Mouse (Mus musculus) stomach, postnatal 0 days (tissue): ENCODE results near the gene Sh2d2a. TPM values are rescaled to one million over a fixed set of nuclear protein-coding genes. Genes with fewer than 3 reads are reported as not detected.

Experiments used
- ATAC-seq: fragments of 200-750 bp; cut with Nextera tagmentation; 2 replicates; pipeline ENCODE4 v1.8.0; 2017; ENCODE audit not compliant: low FRiP score, low TSS enrichment
- DNase-seq: peaks from one replicate; pipeline ENCODE4 v3.0.0-alpha.2; 2016; ENCODE audit warnings: low spot score
- H3K27ac ChIP-seq: fragments of 300-500 bp; sonication (generic); replicated peaks from 2 replicates; pipeline ENCODE4 v1.5.1; 2014; ENCODE audit warnings: mild to moderate bottlenecking, control low read depth
- H3K27me3 ChIP-seq: fragments of 300-500 bp; sonication (generic); 2 replicates; pipeline ENCODE4 v1.6.1; 2014; ENCODE audit warnings: low read length; ENCODE audit not compliant: control insufficient read depth, insufficient read depth
- H3K36me3 ChIP-seq: fragments of 300-500 bp; sonication (generic); 2 replicates; pipeline ENCODE4 v1.6.1; 2014; ENCODE audit warnings: low read length, mixed read lengths; ENCODE audit not compliant: control insufficient read depth, insufficient read depth
- H3K4me1 ChIP-seq: fragments of 300-500 bp; sonication (generic); replicated peaks from 2 replicates; pipeline ENCODE4 v1.6.1; 2014; ENCODE audit warnings: antibody characterized with exemption; ENCODE audit not compliant: control insufficient read depth, insufficient read depth
- H3K4me2 ChIP-seq: fragments of 300-500 bp; sonication (generic); replicated peaks from 2 replicates; pipeline ENCODE4 v1.6.1; 2014; ENCODE audit warnings: low read depth, mild to moderate bottlenecking, control low read depth, moderate library complexity
- H3K4me3 ChIP-seq: fragments of 300-500 bp; sonication (generic); 2 replicates; pipeline ENCODE4 v1.5.1; 2014; ENCODE audit warnings: low read depth, low read length, control low read depth
- H3K9ac ChIP-seq: fragments of 300-500 bp; sonication (generic); 2 replicates; pipeline ENCODE4 v1.6.1; 2014; ENCODE audit warnings: mild to moderate bottlenecking, low read length, control low read depth, mixed read lengths
- H3K9me3 ChIP-seq: fragments of 300-500 bp; sonication (generic); 2 replicates; pipeline ENCODE4 v1.6.1; 2016; ENCODE audit warnings: low read length; ENCODE audit not compliant: control insufficient read depth
- CTCF ChIP-seq: IDR thresholded peaks from 2 replicates; pipeline ENCODE4 v1.5.1; 2016; ENCODE audit warnings: antibody characterized with exemption, low read depth, mild to moderate bottlenecking, moderate library complexity
- EP300 ChIP-seq: optimal IDR thresholded peaks from 2 replicates; pipeline ENCODE3; 2016; ENCODE audit warnings: antibody characterized with exemption
- WGBS: fragments of 180-500 bp; shearing (Covaris S2); extraction: QIAGEN DNeasy Blood & Tissue Kit; methylation state at CpG from one replicate; pipeline ENCODE4 v1.1.7; 2014; 5-methylcytosine and 5-hydroxymethylcytosine counted together
- polyA plus RNA-seq: library from polyadenylated mRNA; unstranded; fragments of >200 nt; fragmentation: Nextera tagmentation; extraction: Ambion mirVana; gene quantifications from 2 replicates; pipeline ENCODE4 v1.2.1, GENCODE M21; 2015

Sh2d2a gene
- polyA plus RNA-seq, 1 experiment from 2014 or later: 0.08 TPM

- no peak for TF ChIP-seq EP300
- no peak for TF ChIP-seq CTCF
- Histone ChIP-seq H3K4me1 (no peaks in the 10 kb centered on the region), H3K36me3 (no peaks in the 10 kb centered on the region), H3K9me3 (no peaks in the 10 kb centered on the region), H3K4me3 (no peak overlapping the region), H3K27ac (no peak overlapping the region), H3K9ac (no peak overlapping the region), H3K4me2 (no peak overlapping the region), H3K27me3 (no peaks in the 10 kb centered on the region)
- ATAC-seq: no peak
- DNase-seq: no peak
- 49% methylated on average over 10 of the region's 10 CpGs for WGBS
Observed at GRCm38 (mm10) chr3:87829025-87829424, 17.5 kb upstream of the Sh2d2a start.

- ATAC-seq (no peak), DNase-seq (no peak)
- Histone ChIP-seq H3K27ac (no peak overlapping the region), H3K9ac (no peak overlapping the region), H3K27me3 (no peaks in the 10 kb centered on the region), H3K4me3 (no peak overlapping the region), H3K4me1 (no peaks in the 10 kb centered on the region), H3K4me2 (no peak overlapping the region), H3K9me3 (no peaks in the 10 kb centered on the region), H3K36me3 (no peaks in the 10 kb centered on the region)
- WGBS: 81% methylated on average over 7 of the region's 7 CpGs
- TF ChIP-seq EP300 (no peak), CTCF (no peak)
Observed at GRCm38 (mm10) chr3:87832109-87832859, 14.3 kb upstream of the Sh2d2a start.

GRCm38 (mm10) chr3:87833482-87833881, 13.1 kb upstream of the Sh2d2a start:
- Histone ChIP-seq H3K27ac (no peak overlapping the region), H3K9me3 (no peaks in the 10 kb centered on the region), H3K4me2 (no peak overlapping the region), H3K36me3 (no peaks in the 10 kb centered on the region), H3K4me3 (no peak overlapping the region), H3K4me1 (no peaks in the 10 kb centered on the region), H3K27me3 (no peaks in the 10 kb centered on the region), H3K9ac (no peak overlapping the region)
- ATAC-seq (no peak), DNase-seq (no peak)
- TF ChIP-seq CTCF: peak; percentile 53
- no peak for TF ChIP-seq EP300
- 61% methylated on average over 5 of the region's 5 CpGs for WGBS

GRCm38 (mm10) chr3:87838622-87839021, 7.9 kb upstream of the Sh2d2a start:
- ATAC-seq (peak; percentile 29; the same call in 1 of the 2 replicates), DNase-seq (peak; percentile 76)
- H3K27me3 ChIP-seq: no peaks in the 10 kb centered on the region

GRCm38 (mm10) chr3:87840858-87841257, 5.7 kb upstream of the Sh2d2a start:
- TF ChIP-seq EP300 (no peak), CTCF (no peak)
- H3K4me3 ChIP-seq: no peak overlapping the region
- H3K36me3 ChIP-seq: no peaks in the 10 kb centered on the region
- H3K4me2 ChIP-seq: no peak overlapping the region
- no peaks in the 10 kb centered on the region for H3K27me3 ChIP-seq
- ATAC-seq (no peak), DNase-seq (no peak)
- no peaks in the 10 kb centered on the region for H3K9me3 ChIP-seq
- no peak overlapping the region for H3K27ac ChIP-seq
- H3K4me1 ChIP-seq: no peaks in the 10 kb centered on the region
- no peak overlapping the region for H3K9ac ChIP-seq

More at GRCm38 (mm10) chr3:87838622-87839021, 7.9 kb upstream of the Sh2d2a start:
- H3K4me3 ChIP-seq: no peak overlapping the region
- no peaks in the 10 kb centered on the region for H3K4me1 ChIP-seq
- H3K9ac ChIP-seq: no peak overlapping the region
- TF ChIP-seq EP300 (no peak), CTCF (peak; percentile 95)
- H3K36me3 ChIP-seq: no peaks in the 10 kb centered on the region
- H3K27ac ChIP-seq: no peak overlapping the region
- 5% methylated on average over 4 of the region's 4 CpGs for WGBS
- no peak overlapping the region for H3K4me2 ChIP-seq
- H3K9me3 ChIP-seq: no peaks in the 10 kb centered on the region

GRCm38 (mm10) chr3:87844981-87845380, 1.6 kb upstream of the Sh2d2a start:
- no peak for ATAC-seq
- no peak overlapping the region for H3K4me3 ChIP-seq
- H3K9ac ChIP-seq: no peak overlapping the region
- no peak for TF ChIP-seq EP300
- TF ChIP-seq CTCF: no peak
- H3K9me3 ChIP-seq: no peaks in the 10 kb centered on the region
- no peaks in the 10 kb centered on the region for H3K27me3 ChIP-seq
- no peaks in the 10 kb centered on the region for H3K4me1 ChIP-seq
- 75% methylated on average over 4 of the region's 4 CpGs for WGBS
- H3K27ac ChIP-seq: no peak overlapping the region
- no peak for DNase-seq
- H3K36me3 ChIP-seq: no peaks in the 10 kb centered on the region
- no peak overlapping the region for H3K4me2 ChIP-seq
